Mouse (Mus musculus) T-helper 2 cell (primary cell): Measurements from ENCODE around the gene Commd9.

Experiments used
- in situ Hi-C: fragments of 300-600 bp; cut with MboI, MseI; formaldehyde crosslinking; loops from one replicate; pipeline ENCODE4 v1.15.1; 2025; ENCODE audit warnings: high pct_unique_total_duplicates

Commd9 gene

GRCm38 (mm10) chr2:101885768-101886438 is at the start of gene Commd9:
Gene Commd9, plus strand, starts transcription at chr2:101886247.
- in situ Hi-C loops, result no loop called here

GRCm38 (mm10) chr2:101842756-101843155 is 43.3 kb upstream of the Commd9 start:
- in situ Hi-C loops, result no loop called here

GRCm38 (mm10) chr2:101854792-101855191 is 31.3 kb upstream of the Commd9 start:
- in situ Hi-C loops, result no loop called here

GRCm38 (mm10) chr2:101856174-101856573 is 29.9 kb upstream of the Commd9 start:
- in situ Hi-C loops, result no loop called here

GRCm38 (mm10) chr2:101860920-101861485 is 25.0 kb upstream of the Commd9 start:
- in situ Hi-C loops, result no loop called here

GRCm38 (mm10) chr2:101862219-101863123 is 23.6 kb upstream of the Commd9 start:
- in situ Hi-C loops, result no loop called here

GRCm38 (mm10) chr2:101868683-101869082 is 17.4 kb upstream of the Commd9 start:
- in situ Hi-C loops, result no loop called here

- in situ Hi-C loops, result no loop called here
Measured at GRCm38 (mm10) chr2:101871179-101871578, 14.9 kb upstream of the Commd9 start.

GRCm38 (mm10) chr2:101881471-101882162 is 4.4 kb upstream of the Commd9 start:
- in situ Hi-C loops, result no loop called here

- in situ Hi-C loops, result no loop called here
Measured at GRCm38 (mm10) chr2:101882998-101883397, 3.0 kb upstream of the Commd9 start, which contains the start of gene Prr5l. Gene Prr5l, minus strand, starts transcription at chr2:101883027.

GRCm38 (mm10) chr2:101884286-101884685 is 1.8 kb upstream of the Commd9 start:
- in situ Hi-C loops, result no loop called here

- in situ Hi-C loops, result no loop called here
Measured at GRCm38 (mm10) chr2:101888886-101889285, 2.8 kb downstream of the Commd9 start.

GRCm38 (mm10) chr2:101891143-101891542 is 5.1 kb downstream of the Commd9 start:
- in situ Hi-C loops, result no loop called here

- in situ Hi-C loops, result no loop called here
Measured at GRCm38 (mm10) chr2:101894126-101894525, 8.1 kb downstream of the Commd9 start.

- in situ Hi-C loops, result no loop called here
Measured at GRCm38 (mm10) chr2:101896425-101897204, 10.6 kb downstream of the Commd9 start.

- in situ Hi-C loops, result loop anchor here (10.0 kb wide), 1 partner anchor 203 kb away; no protein-coding TSS in a partner anchor
Measured at GRCm38 (mm10) chr2:101902196-101902595, 16.1 kb downstream of the Commd9 start.

GRCm38 (mm10) chr2:101905534-101906378 is 19.7 kb downstream of the Commd9 start:
- in situ Hi-C loops, result loop anchor here (5.0 to 10.0 kb wide), 2 partner anchors 199 to 547 kb away; partner anchors contain the start of gene Fjx1

- in situ Hi-C loops, result loop anchor here (5.0 to 10.0 kb wide), 2 partner anchors 198 to 546 kb away; partner anchors contain the start of gene Fjx1
Measured at GRCm38 (mm10) chr2:101906379-101906690, 20.3 kb downstream of the Commd9 start.

- in situ Hi-C loops, result loop anchor here (5.0 to 10.0 kb wide), 2 partner anchors 197 to 545 kb away; partner anchors contain the start of gene Fjx1
Measured at GRCm38 (mm10) chr2:101907386-101908022, 21.5 kb downstream of the Commd9 start.
